8 mouse cellular contexts compared by ENCODE assay signal in the genomic region with DNA sequence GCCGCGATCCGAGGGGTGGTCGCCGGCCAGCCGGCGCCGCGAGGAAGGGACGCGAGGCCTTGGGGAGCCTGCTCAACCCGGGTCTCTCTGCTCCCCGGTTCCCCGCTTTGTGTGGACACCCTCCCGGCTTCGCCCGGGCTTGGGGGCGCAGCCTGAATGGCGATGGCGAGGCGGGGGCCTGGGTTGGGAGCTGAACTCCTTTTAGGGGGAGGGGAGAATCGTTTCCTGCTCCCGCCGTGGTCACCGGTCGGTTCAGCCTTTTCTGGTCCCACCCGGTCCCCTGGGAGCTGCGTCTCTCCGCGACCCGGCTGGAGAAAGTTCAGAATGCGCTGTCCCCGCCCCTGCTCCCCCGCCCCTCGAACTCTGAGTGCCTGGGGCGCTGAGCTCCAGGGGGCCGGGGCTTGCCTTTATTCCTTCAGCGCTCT. TPM values are rescaled to one million over a fixed set of nuclear protein-coding genes. Genes with fewer than 3 reads are reported as not detected.
DNase-seq lines count a peak whose midpoint lies in the region; ATAC-seq and TF ChIP-seq lines count a peak whose summit lies in the region.

No protein-coding gene starts in this region.

- no peaks in the 10 kb centered on the region for H3K79me2 ChIP-seq in MEL (ENCODE audit: control insufficient read depth, insufficient read depth, low read length, poor library complexity)

- peak overlapping the region; percentile 82 for H3K4me2 ChIP-seq in forebrain, embryonic 13.5 days

- under 1% methylated on average over 26 of the region's 38 CpGs for WGBS in forebrain, embryonic 13.5 days
- WGBS in small intestine, adult 2 months = 3% methylated on average over 36 of the region's 38 CpGs

- TF ChIP-seq EP300 in MEL (IDR thresholded peaks at IDR 0.05; ENCODE audit: low read depth in 1 of 2, low read length in 2 of 2) = no peak

- peak; percentile 55 for ATAC-seq in forebrain, embryonic 13.5 days

- intact Hi-C loops in heart, postnatal 25 days (cut with DNase I) = loop anchor here (2.0 to 5.0 kb wide), 3 partner anchors 19 to 43 kb away; a partner anchor contains a TSS

- peaks cover 0 to 15% of the 10 kb centered on the region in 2 experiments; a peak in 2 of 4 replicates for H3K36me3 ChIP-seq in MEL (ENCODE audit: control insufficient read depth in 1 of 2, insufficient read depth in 2 of 2, low read length in 2 of 2)
- H3K36me3 ChIP-seq in forebrain, embryonic 13.5 days (ENCODE audit: poor library complexity, severe bottlenecking) = no peaks in the 10 kb centered on the region
- no peaks in the 10 kb centered on the region for H3K36me3 ChIP-seq in small intestine, adult 2 months (ENCODE audit: control insufficient read depth, insufficient read depth, low read length)

- H3K27me3 ChIP-seq in MEL (ENCODE audit: control insufficient read depth in 1 of 2, insufficient read depth in 2 of 2, low read length in 2 of 2) = peaks cover 20 to 22% of the 10 kb centered on the region in 2 experiments
- peaks cover 13% of the 10 kb centered on the region for H3K27me3 ChIP-seq in forebrain, embryonic 13.5 days
- H3K27me3 ChIP-seq in small intestine, adult 2 months (ENCODE audit: control insufficient read depth, insufficient read depth, low read length) = peaks cover 8% of the 10 kb centered on the region

- no peak for TF ChIP-seq RAD21 in MEL (IDR thresholded peaks at IDR 0.05; ENCODE audit: low read depth, low read length)

- peak overlapping the region; percentile 40 to 45; a peak in 3 of 4 replicates for H3K4me3 ChIP-seq in MEL (ENCODE audit: control insufficient read depth in 1 of 2, insufficient read depth in 1 of 2, low read depth in 2 of 2, low read length in 2 of 2)
- peak overlapping the region; percentile 78 for H3K4me3 ChIP-seq in bone marrow macrophage, adult 2 months (ENCODE audit: insufficient read depth, low read length)
- peak overlapping the region; percentile 84 for H3K4me3 ChIP-seq in forebrain, embryonic 13.5 days
- peak overlapping the region; percentile 78 for H3K4me3 ChIP-seq in small intestine, adult 2 months (ENCODE audit: low read depth, low read length)

- no peak for DNase-seq in MEL (ENCODE audit: low read depth, low spot score)
- peak; percentile 86 for DNase-seq in heart, postnatal 25 days (ENCODE audit: low spot score)
- peak; percentile 40 to 43 for DNase-seq in layer of hippocampus, postnatal 25 days (ENCODE audit: extremely low spot score in 1 of 2, low spot score in 1 of 2)
- DNase-seq in lung, postnatal 36 days = peak; percentile 75
- no peak for DNase-seq in c-Kit-positive CD71-positive TER-119-positive erythroid progenitor cells, embryonic 14.5 days (ENCODE audit: low spot score)

- no peak overlapping the region for H3K27ac ChIP-seq in MEL (ENCODE audit: control insufficient read depth, low read depth, low read length)
- no peak overlapping the region for H3K27ac ChIP-seq in bone marrow macrophage, adult 2 months (ENCODE audit: insufficient read depth, low read depth, low read length)
- H3K27ac ChIP-seq in forebrain, embryonic 13.5 days = peak overlapping the region; percentile 86
- peak overlapping the region; percentile 43 for H3K27ac ChIP-seq in small intestine, adult 2 months (ENCODE audit: insufficient read depth, low read depth, low read length)

- TF ChIP-seq CTCF in MEL (IDR thresholded peaks at IDR 0.05 in 2 of 3, conservative IDR thresholded peaks at IDR 0.05 in 1 of 3; ENCODE audit: control insufficient read depth in 1 of 3, insufficient read depth in 1 of 3, low read depth in 2 of 3, low read length in 3 of 3, poor library complexity in 1 of 3, severe bottlenecking in 1 of 3) = no peak
- no peak for TF ChIP-seq CTCF in bone marrow macrophage, adult 2 months (IDR thresholded peaks at IDR 0.05; ENCODE audit: low read depth, low read length)
- TF ChIP-seq CTCF in small intestine, adult 2 months (IDR thresholded peaks at IDR 0.05; ENCODE audit: extremely low read depth, insufficient read length, insufficient replicate concordance, low read depth, low read length) = no peak

- no peaks in the 10 kb centered on the region for H3K9me3 ChIP-seq in MEL (replicated peaks; ENCODE audit: insufficient read depth, low read length)
- H3K9me3 ChIP-seq in forebrain, embryonic 13.5 days (replicated peaks) = no peaks in the 10 kb centered on the region

- peaks cover 7 to 29% of the 10 kb centered on the region in 2 experiments for H3K4me1 ChIP-seq in MEL (ENCODE audit: control insufficient read depth in 1 of 2, insufficient read depth in 2 of 2, low read length in 2 of 2)
- peaks cover 11% of the 10 kb centered on the region for H3K4me1 ChIP-seq in bone marrow macrophage, adult 2 months (ENCODE audit: control insufficient read depth, insufficient read depth, low read length)
- H3K4me1 ChIP-seq in forebrain, embryonic 13.5 days = peaks cover 33% of the 10 kb centered on the region
- H3K4me1 ChIP-seq in small intestine, adult 2 months (ENCODE audit: control insufficient read depth, insufficient read depth, insufficient read length, low read length) = peaks cover 9% of the 10 kb centered on the region

- peak overlapping the region; percentile 38 for H3K9ac ChIP-seq in MEL (ENCODE audit: control insufficient read depth, low read depth, low read length, poor library complexity, severe bottlenecking)
- H3K9ac ChIP-seq in forebrain, embryonic 13.5 days = peak overlapping the region; percentile 97

- TF ChIP-seq POLR2A in MEL (IDR thresholded peaks at IDR 0.05; ENCODE audit: control insufficient read depth in 1 of 2, insufficient read depth in 1 of 2, low read depth in 1 of 2, low read length in 2 of 2, poor library complexity in 1 of 2) = no peak
- TF ChIP-seq POLR2A in bone marrow macrophage, adult 2 months (IDR thresholded peaks at IDR 0.05; ENCODE audit: borderline replicate concordance, low read depth, low read length) = no peak
- TF ChIP-seq POLR2A in small intestine, adult 2 months (IDR thresholded peaks at IDR 0.05; ENCODE audit: low read depth, low read length) = peak; percentile 38; the same call in 1 of the 2 replicates

TF ChIP-seq in MEL, 35 proteins besides CTCF, POLR2A, EP300 and RAD21:
- TF ChIP-seq MEF2A (IDR thresholded peaks at IDR 0.05; ENCODE audit: extremely low read depth, insufficient replicate concordance, low read depth, low read length, poor library complexity, severe bottlenecking) (no peak), SIN3A (IDR thresholded peaks at IDR 0.05; ENCODE audit: low read length) (no peak), TBP (IDR thresholded peaks at IDR 0.05; ENCODE audit: low read depth, low read length) (no peak), ETS1 (IDR thresholded peaks at IDR 0.05; ENCODE audit: low read depth, low read length) (no peak), ZC3H11A (IDR thresholded peaks at IDR 0.05; ENCODE audit: low read depth, low read length) (no peak), NELFE (IDR thresholded peaks at IDR 0.05; ENCODE audit: low read depth, low read length) (no peak), TAL1 (IDR thresholded peaks at IDR 0.05; ENCODE audit: low read length) (no peak)

RNA-seq across cellular contexts. Expression of a gene that starts 1.8 kb away (rescaled TPM):
- total RNA-seq in MEL (2012; rRNA removed) = 1.0 and 1.1 TPM in 2 replicates
- 1 to 10 TPM in 1 of 2 experiments, not detected in 1; 4.8 TPM for polyA plus RNA-seq in MEL (2012; ENCODE audit: insufficient read depth in 1 of 2, insufficient read length in 2 of 2, low read depth in 1 of 2, low replicate concordance in 2 of 2, missing spikeins in 1 of 2)
- polyA plus RNA-seq in bone marrow macrophage, adult 2 months (2012; ENCODE audit: insufficient read depth, insufficient read length, missing spikeins) = 9.7 and 13.1 TPM in 2 replicates
- polyA plus RNA-seq in forebrain, embryonic 13.5 days (2015; fragmentation: Nextera tagmentation; extraction: Ambion mirVana) = 32.8 and 37.4 TPM in 2 replicates
- 10 to 100 TPM; 50.4 to 55.1 TPM for total RNA-seq in heart, postnatal 25 days (2021)
- 10 to 100 TPM; 26.0 to 33.3 TPM for total RNA-seq in layer of hippocampus, postnatal 25 days (2021)
- polyA plus RNA-seq in small intestine, adult 2 months (2012; rRNA removed) = 12.3 and 13.3 TPM in 2 replicates

RNA-seq across cellular contexts. Expression of a gene that starts 31.5 kb away (rescaled TPM):
- total RNA-seq in MEL (2012; rRNA removed) = 8.0 and 9.5 TPM in 2 replicates
- polyA plus RNA-seq in MEL (2012; ENCODE audit: insufficient read depth in 1 of 2, insufficient read length in 2 of 2, low read depth in 1 of 2, low replicate concordance in 2 of 2, missing spikeins in 1 of 2) = 10 to 100 TPM in 1 of 2 experiments, not detected in 1; 20.8 TPM
- 25.1 and 29.7 TPM in 2 replicates for polyA plus RNA-seq in bone marrow macrophage, adult 2 months (2012; ENCODE audit: insufficient read depth, insufficient read length, missing spikeins)
- polyA plus RNA-seq in forebrain, embryonic 13.5 days (2015; fragmentation: Nextera tagmentation; extraction: Ambion mirVana) = 65.6 and 72.7 TPM in 2 replicates
- 10 to 100 TPM; 40.7 to 45.3 TPM for total RNA-seq in heart, postnatal 25 days (2021)
- 10 to 100 TPM; 22.1 TPM for total RNA-seq in layer of hippocampus, postnatal 25 days (2021)
- polyA plus RNA-seq in small intestine, adult 2 months (2012; rRNA removed) = 6.1 and 10.6 TPM in 2 replicates

RNA-seq across cellular contexts. Expression of a gene that starts 52.4 kb away (rescaled TPM):
- total RNA-seq in MEL (2012; rRNA removed) = 586 and 596 TPM in 2 replicates
- polyA plus RNA-seq in MEL (2012; ENCODE audit: insufficient read depth in 1 of 2, insufficient read length in 2 of 2, low read depth in 1 of 2, low replicate concordance in 2 of 2, missing spikeins in 1 of 2) = 100 to 1,000 TPM; 421 to 431 TPM
- 142 and 144 TPM in 2 replicates for polyA plus RNA-seq in bone marrow macrophage, adult 2 months (2012; ENCODE audit: insufficient read depth, insufficient read length, missing spikeins)
- polyA plus RNA-seq in forebrain, embryonic 13.5 days (2015; fragmentation: Nextera tagmentation; extraction: Ambion mirVana) = 393 and 402 TPM in 2 replicates
- 100 to 1,000 TPM in 1 of 2 experiments, 10 to 100 TPM in 1; 95.4 to 116 TPM for total RNA-seq in heart, postnatal 25 days (2021)
- 100 to 1,000 TPM; 191 to 221 TPM for total RNA-seq in layer of hippocampus, postnatal 25 days (2021)
- polyA plus RNA-seq in small intestine, adult 2 months (2012; rRNA removed) = 37.3 and 52.4 TPM in 2 replicates

Comparison
In these comparisons a context has a peak if more than half of its experiments do, and no peak if none do; other contexts are left out.
1. DNase-seq: peak in heart, postnatal 25 days (single experiment), layer of hippocampus, postnatal 25 days (2 of 2) and lung, postnatal 36 days (single experiment); none in MEL (single experiment) and c-Kit-positive CD71-positive TER-119-positive erythroid progenitor cells, embryonic 14.5 days (single experiment).
2. H3K27ac ChIP-seq: peak in forebrain, embryonic 13.5 days (single experiment) and small intestine, adult 2 months (single experiment); none in MEL (single experiment) and bone marrow macrophage, adult 2 months (single experiment).
3. Peak in every context shown above with its lines, with median percentiles within 50 percentile points of each other: H3K4me3 ChIP-seq.